Mouse (Mus musculus) gastrocnemius, postnatal 25 days (tissue): Measurements from ENCODE around the gene Fli1. TPM values are rescaled to one million over a fixed set of nuclear protein-coding genes. Genes with fewer than 3 reads are reported as not detected.
A peak's percentile ranks its signal among the peaks of the same experiment; 100 is the strongest.

Experiments
- DNase-seq: peaks from one replicate; pipeline ENCODE4 v3.0.0; 2022
- total RNA-seq, 2 experiments: library from RNA; stranded (reverse); gene quantifications; 1 replicate in 1 of 2; 2 replicates in 1 of 2; pipeline ENCODE4 v1.2.3; 2021

Fli1 gene
- total RNA-seq, 2 experiments from 2014 or later, result 7.3 to 9.4 TPM

- DNase-seq, result no peak
Measured at GRCm38 (mm10) chr9:32525787-32526186, 16.9 kb downstream of the Fli1 start.

GRCm38 (mm10) chr9:32522536-32523245 is 20.0 kb downstream of the Fli1 start:
- no peak for DNase-seq

- DNase-seq, result no peak
Measured at GRCm38 (mm10) chr9:32521331-32521730, 21.3 kb downstream of the Fli1 start.

GRCm38 (mm10) chr9:32520821-32521220 is 21.8 kb downstream of the Fli1 start:
- no peak for DNase-seq

GRCm38 (mm10) chr9:32519101-32520051 is 23.3 kb downstream of the Fli1 start:
- no peak for DNase-seq

GRCm38 (mm10) chr9:32518351-32519075 is 24.1 kb downstream of the Fli1 start:
- DNase-seq, result no peak

GRCm38 (mm10) chr9:32516691-32517090 is 26.0 kb downstream of the Fli1 start:
- no peak for DNase-seq

GRCm38 (mm10) chr9:32515894-32516686 is 26.6 kb downstream of the Fli1 start:
- peak; percentile 58 for DNase-seq

- DNase-seq, result no peak
Measured at GRCm38 (mm10) chr9:32514406-32515058, 28.1 kb downstream of the Fli1 start.

GRCm38 (mm10) chr9:32513471-32513870 is 29.2 kb downstream of the Fli1 start:
- DNase-seq, result no peak

GRCm38 (mm10) chr9:32510454-32511263 is 32.0 kb downstream of the Fli1 start:
- no peak for DNase-seq

- DNase-seq, result no peak
Measured at GRCm38 (mm10) chr9:32509706-32510156, 32.9 kb downstream of the Fli1 start.

- no peak for DNase-seq
Measured at GRCm38 (mm10) chr9:32508648-32509047, 34.0 kb downstream of the Fli1 start.

GRCm38 (mm10) chr9:32508118-32508517 is 34.5 kb downstream of the Fli1 start:
- DNase-seq, result no peak

GRCm38 (mm10) chr9:32506866-32507861 is 35.5 kb downstream of the Fli1 start:
- no peak for DNase-seq

GRCm38 (mm10) chr9:32506161-32506560 is 36.5 kb downstream of the Fli1 start:
- DNase-seq, result peak; percentile 51

- DNase-seq, result no peak
Measured at GRCm38 (mm10) chr9:32505460-32506075, 37.1 kb downstream of the Fli1 start.

GRCm38 (mm10) chr9:32503995-32504451 is 38.6 kb downstream of the Fli1 start:
- no peak for DNase-seq
